Mouse (Mus musculus) heart, postnatal 0 days (tissue): ENCODE measurements around the gene Aprt. TPM values are rescaled to one million over a fixed set of nuclear protein-coding genes. Genes with fewer than 3 reads are reported as not detected.

Experiments
- ATAC-seq: fragments of 200-750 bp; cut with Nextera tagmentation; 2 replicates; pipeline ENCODE4 v1.8.0; 2017; ENCODE audit warnings: low read depth, moderate number of reproducible peaks, moderate library complexity; ENCODE audit not compliant: insufficient read depth
- DNase-seq: peaks from one replicate; pipeline ENCODE4 v3.0.0-alpha.2; 2016; ENCODE audit warnings: low spot score
- H3K27ac ChIP-seq: fragments of 300-500 bp; sonication (generic); 2 replicates; pipeline ENCODE4 v1.5.1; 2014; ENCODE audit warnings: low read depth, mild to moderate bottlenecking
- H3K27me3 ChIP-seq: fragments of 300-500 bp; sonication (generic); 2 replicates; pipeline ENCODE4 v1.6.1; 2014; ENCODE audit warnings: low read length, mixed read lengths; ENCODE audit not compliant: control insufficient read depth, insufficient read depth
- H3K36me3 ChIP-seq: fragments of 300-500 bp; sonication (generic); replicated peaks from 2 replicates; pipeline ENCODE4 v1.6.1; 2014; ENCODE audit warnings: low read length, mixed read lengths; ENCODE audit not compliant: control insufficient read depth, insufficient read depth
- H3K4me1 ChIP-seq: fragments of 300-500 bp; sonication (generic); 2 replicates; pipeline ENCODE4 v1.6.1; 2014; ENCODE audit warnings: antibody characterized with exemption; ENCODE audit not compliant: control insufficient read depth, insufficient read depth
- H3K4me2 ChIP-seq: fragments of 300-500 bp; sonication (generic); 2 replicates; pipeline ENCODE4 v1.6.1; 2014; ENCODE audit warnings: low read depth, mild to moderate bottlenecking, low read length, moderate library complexity
- H3K4me3 ChIP-seq: fragments of 300-500 bp; sonication (generic); 2 replicates; pipeline ENCODE4 v1.5.1; 2014; ENCODE audit warnings: low read depth, low read length
- H3K9ac ChIP-seq: fragments of 300-500 bp; sonication (generic); replicated peaks from 2 replicates; pipeline ENCODE4 v1.6.1; 2014; ENCODE audit warnings: low read depth, low read length, mixed read lengths
- H3K9me3 ChIP-seq: fragments of 300-500 bp; sonication (generic); replicated peaks from 2 replicates; pipeline ENCODE4 v1.6.1; 2016; ENCODE audit warnings: low read length; ENCODE audit not compliant: control insufficient read depth
- CTCF ChIP-seq: IDR thresholded peaks from 2 replicates; pipeline ENCODE4 v1.5.1; 2016; ENCODE audit warnings: antibody characterized with exemption, control low read depth, low read depth
- EP300 ChIP-seq: IDR thresholded peaks from 2 replicates; pipeline ENCODE4 v1.6.1; 2016; ENCODE audit warnings: antibody characterized with exemption, low read depth
- WGBS: fragments of 180-500 bp; shearing (Covaris S2); extraction: QIAGEN DNeasy Blood & Tissue Kit; methylation state at CpG from one replicate; pipeline ENCODE4 v1.1.7; 2014; 5-methylcytosine and 5-hydroxymethylcytosine counted together
- polyA plus RNA-seq: library from polyadenylated mRNA; unstranded; fragments of >200 nt; fragmentation: Nextera tagmentation; extraction: Ambion mirVana; gene quantifications from 2 replicates; pipeline ENCODE4 v1.2.1, GENCODE M21; 2015
- total RNA-seq: library from RNA; depleted of rRNA; stranded (reverse); fragments of >200 nt; gene quantifications from 2 replicates; pipeline ENCODE4 v1.2.3, GENCODE M21; 2014; ENCODE audit warnings: low replicate concordance

Gene Aprt
- total and polyA plus RNA-seq, 2 experiments from 2014 or later = 112 to 119 TPM

DNA sequence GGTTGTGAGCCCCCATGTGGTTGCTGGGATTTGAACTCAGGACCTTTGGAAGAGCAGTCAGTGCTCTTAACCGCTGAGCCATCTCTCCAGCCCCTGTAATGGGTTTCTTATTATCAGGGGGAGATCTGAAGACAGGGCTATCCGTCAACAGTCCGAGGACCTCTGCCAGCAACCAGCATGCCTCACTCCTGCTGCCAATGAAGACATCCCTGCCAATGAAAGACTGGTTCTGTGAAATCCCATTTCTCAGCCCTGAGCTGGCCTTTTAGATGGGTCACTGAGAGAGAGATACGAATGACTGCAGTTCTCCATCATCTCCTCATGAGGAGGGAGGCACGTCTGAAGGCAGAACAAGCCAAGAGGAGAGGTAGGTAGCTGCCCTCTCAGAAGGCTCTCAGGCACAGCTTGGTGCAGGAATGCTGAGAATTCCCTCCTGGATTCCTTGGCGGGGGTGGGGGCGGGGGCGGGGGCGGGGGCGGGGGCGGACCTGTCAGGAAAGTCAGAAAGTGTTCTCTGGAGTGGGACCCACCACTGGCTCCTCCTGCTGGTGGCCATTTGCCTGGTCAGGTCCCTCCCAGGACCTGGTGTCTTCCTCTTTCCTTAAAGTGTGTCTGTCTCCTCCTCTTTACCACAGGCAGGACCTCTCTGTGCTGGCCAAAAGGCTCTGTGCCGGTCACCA, 17.9 kb downstream of the Aprt start:
- Histone ChIP-seq H3K4me3 (no peak overlapping the region), H3K4me2 (no peak overlapping the region), H3K9me3 (no peaks in the 10 kb centered on the region), H3K4me1 (no peaks in the 10 kb centered on the region), H3K9ac (no peak overlapping the region), H3K36me3 (no peaks in the 10 kb centered on the region), H3K27me3 (no peaks in the 10 kb centered on the region), H3K27ac (no peak overlapping the region)
- DNase-seq (no peak), ATAC-seq (peak; percentile 39; the same call in 1 of the 2 replicates)
- no peak for TF ChIP-seq EP300
- TF ChIP-seq CTCF = peak; percentile 10; the same call in 1 of the 2 replicates
- 27% methylated on average over 8 of the region's 12 CpGs for WGBS

DNA sequence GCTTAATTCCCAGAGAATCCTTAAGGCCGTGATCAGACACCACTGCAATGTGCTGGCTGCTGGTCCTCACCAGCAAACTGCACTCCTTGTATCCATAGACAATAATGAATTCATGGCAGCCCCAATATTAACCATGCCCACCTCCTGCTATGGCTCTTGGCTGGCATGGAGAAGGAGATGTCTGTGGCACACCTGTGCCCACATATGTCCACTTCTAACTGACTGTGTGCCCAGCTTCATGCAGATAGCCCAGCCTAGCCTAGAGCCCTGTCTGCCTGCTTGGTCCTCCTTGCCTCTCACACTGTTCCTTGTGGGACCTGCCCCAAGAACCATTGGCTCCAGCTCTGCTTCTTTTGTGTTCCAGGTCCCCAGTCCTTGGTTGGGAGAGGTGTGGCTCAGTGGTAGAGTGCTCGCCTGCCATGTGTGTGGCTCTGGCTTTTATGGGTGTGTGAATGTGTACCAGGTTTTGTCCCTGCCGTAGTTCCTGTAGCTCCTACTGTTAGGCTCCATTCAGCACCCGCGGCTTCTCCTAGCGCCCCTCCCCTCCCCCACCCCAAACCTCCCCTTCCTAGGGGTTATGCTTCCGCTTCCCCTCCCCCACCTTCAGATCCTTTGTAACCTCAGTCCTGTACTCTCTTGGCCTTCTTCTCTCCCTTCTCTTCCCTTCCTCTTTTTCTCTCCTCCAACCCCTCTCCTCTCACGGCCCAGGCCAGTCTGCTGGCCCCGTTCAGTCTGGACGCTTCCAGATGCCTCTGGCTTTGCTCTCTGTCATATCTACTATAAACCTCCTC, 19.3 kb downstream of the Aprt start:
- Histone ChIP-seq H3K27ac (peak overlapping the region; percentile 77; the same call in 1 of the 2 replicates), H3K36me3 (no peaks in the 10 kb centered on the region), H3K4me1 (no peaks in the 10 kb centered on the region), H3K27me3 (no peaks in the 10 kb centered on the region), H3K4me2 (peak overlapping the region; percentile 30; the same call in 1 of the 2 replicates), H3K9ac (no peak overlapping the region), H3K9me3 (no peaks in the 10 kb centered on the region), H3K4me3 (no peak overlapping the region)
- WGBS = 47% methylated on average over 10 of the region's 10 CpGs
- DNase-seq (no peak), ATAC-seq (no peak)
- TF ChIP-seq EP300 = no peak
- TF ChIP-seq CTCF = no peak

DNA sequence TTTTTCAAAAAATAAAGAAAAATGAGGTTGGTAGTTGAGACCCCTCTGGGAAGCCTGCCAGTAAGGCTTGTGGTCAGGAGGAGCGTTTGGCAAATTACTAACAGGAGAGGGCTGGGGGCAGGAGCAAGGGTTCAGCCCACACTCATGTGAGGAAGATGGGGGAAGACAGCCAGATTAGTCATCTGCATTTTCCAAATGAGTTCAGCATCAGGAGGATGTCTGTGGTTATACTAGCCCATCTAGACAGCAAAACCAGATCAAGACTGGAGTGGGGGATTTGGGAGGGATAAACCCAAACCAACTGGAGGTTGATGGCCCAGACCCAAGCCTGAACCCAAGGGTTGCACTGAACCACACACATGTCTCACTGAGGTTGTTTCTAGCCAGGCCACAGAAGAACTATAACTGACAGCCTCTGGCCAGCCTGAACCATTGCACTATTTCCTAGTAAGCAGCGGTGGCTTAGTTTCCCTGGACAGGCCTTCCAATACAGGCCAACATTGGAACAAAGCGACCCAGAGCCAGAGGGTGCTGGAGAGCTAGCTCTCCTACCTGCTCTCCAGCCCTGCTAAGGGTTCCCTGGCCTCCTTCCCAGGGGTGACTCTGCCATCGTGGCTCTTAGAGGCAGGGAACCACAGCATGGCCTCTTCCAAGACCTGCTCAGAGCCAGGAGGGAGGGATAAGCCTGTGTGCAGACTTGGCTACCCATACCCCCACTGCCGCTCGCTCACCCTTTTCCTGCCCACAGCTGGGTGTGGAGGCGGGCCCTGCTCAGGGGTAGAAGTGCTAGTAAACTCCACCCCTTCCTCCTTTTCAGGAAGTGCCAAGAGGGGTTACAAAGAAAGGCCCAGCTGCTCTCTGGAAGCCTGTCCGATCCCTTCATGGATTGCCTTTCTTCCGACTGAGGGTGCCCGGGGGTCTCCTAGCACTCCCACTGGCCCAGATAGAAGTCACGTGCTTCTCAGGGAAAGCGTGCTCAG, 20.4 kb downstream of the Aprt start:
- H3K27me3 ChIP-seq = no peaks in the 10 kb centered on the region
- peak overlapping the region; percentile 30; the same call in 1 of the 2 replicates for H3K4me2 ChIP-seq
- no peak overlapping the region; the same call in 1 of the 2 replicates for H3K9ac ChIP-seq
- peak overlapping the region; percentile 77 for H3K27ac ChIP-seq
- H3K4me1 ChIP-seq = no peaks in the 10 kb centered on the region
- 62% methylated on average over 12 of the region's 12 CpGs for WGBS
- TF ChIP-seq CTCF (no peak), EP300 (no peak)
- DNase-seq = peak; percentile 49
- no peaks in the 10 kb centered on the region for H3K36me3 ChIP-seq
- H3K9me3 ChIP-seq = no peaks in the 10 kb centered on the region
- peak; percentile 64 for ATAC-seq
- H3K4me3 ChIP-seq = 0 out of 2 replicates have a peak overlapping the region, but pooled peaks have one; percentile 8

DNA sequence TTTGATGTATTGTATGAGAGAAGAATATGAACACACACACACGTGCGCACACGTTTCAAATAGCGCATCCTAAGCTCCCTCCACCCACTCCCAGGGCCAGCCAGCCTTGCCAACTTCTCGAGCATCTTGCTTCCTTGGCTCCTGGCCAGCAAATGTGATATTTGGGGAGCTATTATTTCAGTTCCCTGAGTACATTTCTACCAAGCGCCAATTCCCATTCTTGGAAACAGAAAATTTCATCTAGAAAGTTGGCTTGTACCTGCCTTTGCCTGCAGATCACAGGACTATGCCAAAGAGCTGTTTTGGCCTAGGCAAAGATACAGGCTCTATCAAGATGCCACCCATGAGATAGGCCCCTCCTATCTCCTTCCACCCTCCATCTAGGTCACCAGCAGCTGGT, 21.9 kb downstream of the Aprt start:
- Histone ChIP-seq H3K27ac (no peak overlapping the region), H3K4me2 (no peak overlapping the region), H3K4me3 (no peak overlapping the region), H3K4me1 (no peaks in the 10 kb centered on the region), H3K36me3 (no peaks in the 10 kb centered on the region), H3K9me3 (no peaks in the 10 kb centered on the region), H3K27me3 (no peaks in the 10 kb centered on the region), H3K9ac (no peak overlapping the region)
- TF ChIP-seq CTCF (no peak), EP300 (no peak)
- no peak for DNase-seq
- no peak for ATAC-seq
- WGBS = 40% methylated on average over 6 of the region's 6 CpGs
